Mouse (Mus musculus): ENCODE data around the gene Casq2.

DNA sequence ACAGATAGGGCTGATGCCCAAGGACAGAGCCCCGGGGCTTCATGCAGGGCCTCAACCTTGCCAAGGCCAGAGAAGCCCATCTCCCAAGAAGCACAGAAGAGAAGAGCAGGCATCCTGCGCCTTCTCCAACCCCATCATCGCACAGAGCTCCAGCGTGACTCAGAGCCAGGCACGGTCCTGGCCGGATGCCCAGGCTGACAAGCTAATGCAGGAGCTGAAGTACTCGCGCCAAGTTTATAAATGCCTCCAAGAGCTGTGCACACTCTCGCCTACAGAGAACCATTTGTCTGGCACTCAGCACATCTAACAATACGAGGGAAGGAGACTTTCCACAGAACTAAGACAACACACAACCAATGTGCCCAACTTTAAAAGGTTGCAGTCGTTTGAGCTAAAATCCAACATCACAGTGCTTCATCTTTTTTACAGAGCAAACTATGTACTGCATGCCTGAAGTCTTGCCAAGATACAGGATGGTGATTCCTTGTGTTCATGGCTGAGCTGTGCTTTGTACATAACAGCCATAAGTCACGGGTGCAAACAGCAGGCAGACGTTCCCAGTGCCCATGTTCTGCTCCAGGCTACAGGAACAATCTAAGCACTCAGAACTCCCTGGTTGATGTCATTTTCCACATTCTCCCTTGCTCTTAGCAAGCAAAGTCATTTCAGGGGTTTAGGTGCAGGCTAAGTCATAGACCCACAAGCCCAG lies 83.1 kb downstream of the Casq2 start:
- TF ChIP-seq CTCF (IDR thresholded peaks at IDR 0.05; ENCODE audit: low read depth, low read length) (no peak), GATA1 (IDR thresholded peaks at IDR 0.05; ENCODE audit: borderline replicate concordance, low read length) (no peak), POLR2AphosphoS5 (IDR thresholded peaks at IDR 0.05; ENCODE audit: insufficient replicate concordance, low read depth, low read length) (no peak), TAL1 (conservative IDR thresholded peaks at IDR 0.05; ENCODE audit: low read depth, low read length) (no peak), GATA2 (IDR thresholded peaks at IDR 0.05; ENCODE audit: borderline replicate concordance, low read depth, low read length) (no peak)
